Mouse (Mus musculus) WW6 (cell line): Measurements from ENCODE around the gene Kifc1.
"Not testable (repeated sequence)": the region's sequence is repeated elsewhere in the genome, so short reads cannot be mapped to it uniquely, and the experiment has no call there.

Experiments
- DNase-seq: peaks from one replicate; pipeline ENCODE4 v3.0.0-alpha.2; 2013; ENCODE audit warnings: low read depth, low spot score

Kifc1 gene

GRCm38 (mm10) chr17:33902079-33902478 lies 11.6 kb upstream of the Kifc1 start:
- DNase-seq, result no peak

- no peak for DNase-seq
Observed at GRCm38 (mm10) chr17:33901653-33902052, 11.2 kb upstream of the Kifc1 start.

GRCm38 (mm10) chr17:33900989-33901314 lies 10.5 kb upstream of the Kifc1 start:
- no peak for DNase-seq

GRCm38 (mm10) chr17:33900281-33900988 lies 10.0 kb upstream of the Kifc1 start:
- no peak for DNase-seq

- no peak for DNase-seq
Observed at GRCm38 (mm10) chr17:33899642-33900041, 9.2 kb upstream of the Kifc1 start.

- not testable (repeated sequence) for DNase-seq
Observed at GRCm38 (mm10) chr17:33898193-33898592, 7.7 kb upstream of the Kifc1 start.

GRCm38 (mm10) chr17:33897114-33897794 lies 6.8 kb upstream of the Kifc1 start:
- DNase-seq, result no peak

GRCm38 (mm10) chr17:33893011-33893410 lies 2.5 kb upstream of the Kifc1 start:
- DNase-seq, result not testable (repeated sequence)

GRCm38 (mm10) chr17:33892429-33892828 lies 2.0 kb upstream of the Kifc1 start:
- DNase-seq, result no peak

- not testable (repeated sequence) for DNase-seq
Observed at GRCm38 (mm10) chr17:33891892-33892291, 1.4 kb upstream of the Kifc1 start.

GRCm38 (mm10) chr17:33891357-33891756 lies 896 bp upstream of the Kifc1 start:
- no peak for DNase-seq

- DNase-seq, result not testable (repeated sequence)
Observed at GRCm38 (mm10) chr17:33889941-33890532, 424 bp downstream of the Kifc1 start.

- DNase-seq, result not testable (repeated sequence)
Observed at GRCm38 (mm10) chr17:33888230-33888629, 2.2 kb downstream of the Kifc1 start.

- not testable (repeated sequence) for DNase-seq
Observed at GRCm38 (mm10) chr17:33887802-33888201, 2.7 kb downstream of the Kifc1 start.

- not testable (repeated sequence) for DNase-seq
Observed at GRCm38 (mm10) chr17:33884320-33884719, 6.1 kb downstream of the Kifc1 start.

- not testable (repeated sequence) for DNase-seq
Observed at GRCm38 (mm10) chr17:33875797-33876196, 14.7 kb downstream of the Kifc1 start.

GRCm38 (mm10) chr17:33874411-33874810 lies 16.1 kb downstream of the Kifc1 start:
- DNase-seq, result no peak

- DNase-seq, result not testable (repeated sequence)
Observed at GRCm38 (mm10) chr17:33873537-33873936, 16.9 kb downstream of the Kifc1 start, which contains the start of gene Gm7029. Gm7029 (plus strand) TSS chr17:33873837.

- peak; percentile 74 for DNase-seq
Observed at GRCm38 (mm10) chr17:33865330-33866030, 25.0 kb downstream of the Kifc1 start.

- DNase-seq, result no peak
Observed at GRCm38 (mm10) chr17:33857816-33858215, 32.6 kb downstream of the Kifc1 start.

GRCm38 (mm10) chr17:33851331-33851730 lies 39.1 kb downstream of the Kifc1 start:
- no peak for DNase-seq

GRCm38 (mm10) chr17:33848139-33848538 lies 42.3 kb downstream of the Kifc1 start:
- DNase-seq, result no peak
